Mouse (Mus musculus) embryonic stem cell, embryonic (primary cell): ENCODE data around the gene Celsr1.

ENCODE experiments used
- CTCF ChIA-PET, 4 experiments: fragments of 300-600 bp in 2 of 4; fragments of 350-600 bp in 2 of 4; sonication (Branson Sonifier 250); formaldehyde crosslinking; loops; one replicate each; lab custom pipeline; 2022; ENCODE audit warnings: inconsistent platforms in 2 of 4; lab: Charles Lee
- POLR2A ChIA-PET, 4 experiments: fragments of 300-600 bp in 2 of 4; fragments of 350-600 bp in 2 of 4; sonication (Branson Sonifier 250); formaldehyde crosslinking; loops; one replicate each; lab custom pipeline; 2022; ENCODE audit warnings: antibody characterized with exemption in 4 of 4, inconsistent platforms in 1 of 4; lab: Charles Lee

Gene Celsr1

GRCm38 (mm10) chr15:85919892-85920248 lies 113.7 kb downstream of the Celsr1 start:
- ChIA-PET CTCF (interaction anchor here in 3 of 4 experiments (0.6 to 3.1 kb wide), 5 partner anchors 16 to 123 kb away, joined by 3 to 10 read pairs (median 4); no protein-coding TSS in a partner anchor), POLR2A (interaction anchor here in 3 of 4 experiments (0.7 to 2.3 kb wide), 9 partner anchors 11 to 205 kb away, joined by 3 to 10 read pairs (median 4); no protein-coding TSS in a partner anchor)

- CTCF ChIA-PET, result interaction anchor here in 3 of 4 experiments (0.6 to 3.1 kb wide), 5 partner anchors 15 to 123 kb away, joined by 3 to 10 read pairs (median 4); no protein-coding TSS in a partner anchor
- POLR2A ChIA-PET, result interaction anchor here in 3 of 4 experiments (0.7 to 2.3 kb wide), 9 partner anchors 11 to 205 kb away, joined by 3 to 10 read pairs (median 4); no protein-coding TSS in a partner anchor
Measured at GRCm38 (mm10) chr15:85919191-85919891, 114.2 kb downstream of the Celsr1 start.

GRCm38 (mm10) chr15:85913605-85914004 lies 120.0 kb downstream of the Celsr1 start:
- POLR2A ChIA-PET, result interaction anchor here (0.6 to 2.0 kb wide), 16 partner anchors 10 to 412 kb away, joined by 3 to 9 read pairs (median 3); partner anchors contain the start of genes Celsr1 (in 3 of the 4) and Trmu (in 1 of the 4)
- CTCF ChIA-PET, result interaction anchor here (0.5 to 3.9 kb wide), 99 partner anchors 9 to 1314 kb away, joined by 3 to 46 read pairs (median 4); partner anchors contain the start of genes Celsr1 (in 3 of the 4), Trmu (in 2 of the 4) and Gramd4 (in 1 of the 4)

GRCm38 (mm10) chr15:85909931-85910330 lies 123.6 kb downstream of the Celsr1 start:
- ChIA-PET CTCF (interaction anchor here in 3 of 4 experiments (0.5 to 2.1 kb wide), 6 partner anchors 36 to 230 kb away, joined by 3 to 13 read pairs (median 4); partner anchors contain the start of gene Celsr1 (in 1 of the 3)), POLR2A (interaction anchor here in 1 of 4 experiments (0.6 to 0.8 kb wide), 3 partner anchors 12 to 468 kb away, joined by 4 to 5 read pairs (median 4); no protein-coding TSS in a partner anchor)

GRCm38 (mm10) chr15:85909492-85909829 lies 124.1 kb downstream of the Celsr1 start:
- ChIA-PET POLR2A (interaction anchor here in 1 of 4 experiments (0.6 to 1.6 kb wide), 5 partner anchors 10 to 467 kb away, joined by 3 to 5 read pairs (median 4); no protein-coding TSS in a partner anchor), CTCF (interaction anchor here in 3 of 4 experiments (0.6 to 2.1 kb wide), 5 partner anchors 124 to 231 kb away, joined by 3 to 13 read pairs (median 4); partner anchors contain the start of gene Celsr1 (in 1 of the 3))

- ChIA-PET CTCF (interaction anchor here in 3 of 4 experiments (0.6 to 2.1 kb wide), 10 partner anchors 13 to 298 kb away, joined by 3 to 13 read pairs (median 4); partner anchors contain the start of gene Celsr1 (in 1 of the 3)), POLR2A (interaction anchor here in 1 of 4 experiments (0.6 to 1.6 kb wide), 6 partner anchors 11 to 467 kb away, joined by 3 to 5 read pairs (median 4); no protein-coding TSS in a partner anchor)
Measured at GRCm38 (mm10) chr15:85908660-85909491, 124.7 kb downstream of the Celsr1 start.

GRCm38 (mm10) chr15:85903826-85904225 lies 129.8 kb downstream of the Celsr1 start:
- ChIA-PET CTCF (interaction anchor here (0.5 to 5.3 kb wide), 89 partner anchors 7 to 1655 kb away, joined by 3 to 46 read pairs (median 4); partner anchors contain the start of genes Celsr1 (in 3 of the 4), Trmu (in 3 of the 4), Gramd4 (in 2 of the 4) and Fbln1 (in 1 of the 4)), POLR2A (interaction anchor here (0.6 to 2.9 kb wide), 21 partner anchors 8 to 138 kb away, joined by 3 to 10 read pairs (median 3); partner anchors contain the start of genes Trmu (in 2 of the 4), Celsr1 (in 1 of the 4), Gtse1 (in 1 of the 4) and Ttc38 (in 1 of the 4))

- POLR2A ChIA-PET, result interaction anchor here in 3 of 4 experiments (0.8 to 2.9 kb wide), 7 partner anchors 11 to 132 kb away, joined by 3 to 10 read pairs (median 4); partner anchors contain the start of genes Cdpf1 (in 1 of the 3) and Celsr1 (in 1 of the 3)
Measured at GRCm38 (mm10) chr15:85902505-85902904, 131.1 kb downstream of the Celsr1 start.

GRCm38 (mm10) chr15:85900801-85901200 lies 132.8 kb downstream of the Celsr1 start:
- ChIA-PET POLR2A (interaction anchor here in 3 of 4 experiments (0.6 to 1.7 kb wide), 8 partner anchors 22 to 252 kb away, joined by 3 to 7 read pairs (median 3); partner anchors contain the start of genes Ppara (in 1 of the 3) and Trmu (in 1 of the 3)), CTCF (interaction anchor here in 3 of 4 experiments (0.6 to 5.3 kb wide), 6 partner anchors 13 to 240 kb away, joined by 3 to 46 read pairs (median 4); partner anchors contain the start of gene Gtse1 (in 1 of the 3))

More at GRCm38 (mm10) chr15:85902505-85902904, 131.1 kb downstream of the Celsr1 start:
- CTCF ChIA-PET, result interaction anchor here in 3 of 4 experiments (0.6 to 5.3 kb wide), 14 partner anchors 11 to 238 kb away, joined by 3 to 46 read pairs (median 13); partner anchors contain the start of genes Celsr1 (in 1 of the 3) and Trmu (in 1 of the 3)

GRCm38 (mm10) chr15:85900318-85900717 lies 133.3 kb downstream of the Celsr1 start:
- ChIA-PET CTCF (interaction anchor here (0.6 to 5.3 kb wide), 9 partner anchors 14 to 241 kb away, joined by 3 to 46 read pairs (median 3); partner anchors contain the start of gene Trmu (in 1 of the 4)), POLR2A (interaction anchor here in 3 of 4 experiments (0.6 to 1.7 kb wide), 8 partner anchors 21 to 253 kb away, joined by 3 to 4 read pairs (median 3); partner anchors contain the start of gene Trmu (in 2 of the 3))

- CTCF ChIA-PET, result interaction anchor here in 3 of 4 experiments (1.0 to 1.6 kb wide), 5 partner anchors 14 to 242 kb away, joined by 3 to 6 read pairs (median 3); partner anchors contain the start of gene Trmu (in 1 of the 3)
- POLR2A ChIA-PET, result interaction anchor here in 2 of 4 experiments (0.6 to 1.3 kb wide), 5 partner anchors 14 to 283 kb away, joined by 3 to 5 read pairs (median 4); partner anchors contain the start of gene Trmu (in 2 of the 2)
Measured at GRCm38 (mm10) chr15:85899396-85899795, 134.2 kb downstream of the Celsr1 start.

- ChIA-PET CTCF (interaction anchor here (0.6 to 4.2 kb wide), 24 partner anchors 7 to 243 kb away, joined by 3 to 50 read pairs (median 4); partner anchors contain the start of gene Gtse1 (in 1 of the 4)), POLR2A (interaction anchor here in 2 of 4 experiments (1.0 to 2.3 kb wide), 3 partner anchors 18 to 86 kb away, joined by 3 to 6 read pairs (median 6); partner anchors contain the start of genes Cdpf1 (in 1 of the 2) and Trmu (in 1 of the 2))
Measured at GRCm38 (mm10) chr15:85897113-85897512, 136.5 kb downstream of the Celsr1 start.

- ChIA-PET CTCF (interaction anchor here (0.5 to 4.2 kb wide), 74 partner anchors 8 to 965 kb away, joined by 3 to 50 read pairs (median 4); partner anchors contain the start of genes Celsr1 (in 2 of the 4), Trmu (in 2 of the 4), Cdpf1 (in 1 of the 4) and Gramd4 (in 1 of the 4)), POLR2A (interaction anchor here in 3 of 4 experiments (0.5 to 2.3 kb wide), 7 partner anchors 8 to 146 kb away, joined by 3 to 10 read pairs (median 5); partner anchors contain the start of genes Trmu (in 2 of the 3) and Cdpf1 (in 1 of the 3))
Measured at GRCm38 (mm10) chr15:85896284-85896683, 137.3 kb downstream of the Celsr1 start.

- POLR2A ChIA-PET, result interaction anchor here in 2 of 4 experiments (0.8 to 1.6 kb wide), 5 partner anchors 9 to 246 kb away, joined by 3 read pairs; no protein-coding TSS in a partner anchor
- CTCF ChIA-PET, result interaction anchor here (0.6 to 4.2 kb wide), 10 partner anchors 10 to 246 kb away, joined by 3 to 50 read pairs (median 5); partner anchors contain the start of gene Trmu (in 1 of the 4)
Measured at GRCm38 (mm10) chr15:85893871-85894270, 139.7 kb downstream of the Celsr1 start.

- ChIA-PET CTCF (interaction anchor here in 2 of 4 experiments (0.6 to 2.8 kb wide), 5 partner anchors 12 to 247 kb away, joined by 3 to 13 read pairs (median 3); no protein-coding TSS in a partner anchor), POLR2A (interaction anchor here in 3 of 4 experiments (0.6 to 1.5 kb wide), 6 partner anchors 11 to 450 kb away, joined by 3 to 4 read pairs (median 3); no protein-coding TSS in a partner anchor)
Measured at GRCm38 (mm10) chr15:85892498-85893118, 141.0 kb downstream of the Celsr1 start.
